Mouse (Mus musculus) MEL (cell line): ENCODE results near the gene Ccn2. TPM values are rescaled to one million over a fixed set of nuclear protein-coding genes. Genes with fewer than 3 reads are reported as not detected.
A peak's percentile ranks its signal among the peaks of the same experiment; 100 is the strongest.

ENCODE experiments used
- DNase-seq: peaks from one replicate; pipeline ENCODE4 v3.0.0; 2011; ENCODE audit warnings: low read depth, low spot score
- H3K27ac ChIP-seq: 2 replicates; pipeline ENCODE4 v1.5.1; 2012; ENCODE audit warnings: low read depth, mild to moderate bottlenecking, control low read depth, low read length, moderate library complexity; ENCODE audit not compliant: control insufficient read depth
- H3K27me3 ChIP-seq, 2 experiments: fragments of 150-350 bp in 1 of 2; sonication (generic) in 1 of 2; 2 replicates each; pipeline ENCODE4 v1.6.1; 2012; ENCODE audit warnings: low read length in 2 of 2, mild to moderate bottlenecking in 2 of 2, improper control_type of control experiment in 1 of 2, moderate library complexity in 1 of 2; ENCODE audit not compliant: insufficient read depth in 2 of 2, control insufficient read depth in 1 of 2
- H3K36me3 ChIP-seq, 2 experiments: 2 replicates each; pipeline ENCODE4 v1.6.1; 2012 to 2014; ENCODE audit warnings: low read length in 2 of 2, improper control_type of control experiment in 1 of 2, inconsistent platforms in 1 of 2, mild to moderate bottlenecking in 1 of 2; ENCODE audit not compliant: insufficient read depth in 2 of 2, control insufficient read depth in 1 of 2
- H3K4me1 ChIP-seq, 2 experiments: fragments of 150-350 bp in 1 of 2; sonication (generic) in 1 of 2; 2 replicates each; pipeline ENCODE4 v1.6.1; 2012; ENCODE audit warnings: low read length in 2 of 2, improper control_type of control experiment in 1 of 2, mild to moderate bottlenecking in 1 of 2; ENCODE audit not compliant: insufficient read depth in 2 of 2, control insufficient read depth in 1 of 2
- H3K4me3 ChIP-seq, 2 experiments: fragments of 150-350 bp in 1 of 2; sonication (generic) in 1 of 2; 2 replicates each; pipeline ENCODE4 v1.5.1; 2012; ENCODE audit warnings: low read depth in 2 of 2, low read length in 2 of 2, mild to moderate bottlenecking in 2 of 2, moderate library complexity in 2 of 2, control low read depth in 1 of 2, improper control_type of control experiment in 1 of 2; ENCODE audit not compliant: control insufficient read depth in 1 of 2, insufficient read depth in 1 of 2
- H3K79me2 ChIP-seq: 2 replicates; pipeline ENCODE4 v1.6.1; 2012; ENCODE audit warnings: mild to moderate bottlenecking, low read length, moderate library complexity; ENCODE audit not compliant: control insufficient read depth, poor library complexity, insufficient read depth
- H3K9ac ChIP-seq: 2 replicates; pipeline ENCODE4 v1.6.1; 2012; ENCODE audit warnings: low read depth, mild to moderate bottlenecking, control low read depth, low read length, moderate library complexity; ENCODE audit not compliant: control insufficient read depth, poor library complexity, severe bottlenecking
- H3K9me3 ChIP-seq: fragments of 150-350 bp; sonication (generic); replicated peaks from 2 replicates; pipeline ENCODE4 v1.6.1; 2012; ENCODE audit warnings: mild to moderate bottlenecking, low read length, improper control_type of control experiment, moderate library complexity; ENCODE audit not compliant: insufficient read depth
- BHLHE40 ChIP-seq: IDR thresholded peaks from 2 replicates; pipeline ENCODE4 v1.6.1; 2012; ENCODE audit warnings: low read depth, mild to moderate bottlenecking, inconsistent platforms, low read length, improper control_type of control experiment, borderline replicate concordance
- CTCF ChIP-seq, 3 experiments: IDR thresholded peaks in 2 of 3; conservative IDR thresholded peaks in 1 of 3; 2 replicates each; pipeline ENCODE4 v1.5.1; 2011 to 2012; ENCODE audit warnings: low read length in 3 of 3, low read depth in 2 of 3, mild to moderate bottlenecking in 2 of 3, improper control_type of control experiment in 1 of 3, inconsistent platforms in 1 of 3, mixed read lengths in 1 of 3, moderate library complexity in 1 of 3; ENCODE audit not compliant: control insufficient read depth in 1 of 3, insufficient read depth in 1 of 3, poor library complexity in 1 of 3, severe bottlenecking in 1 of 3
- ELF1 ChIP-seq: IDR thresholded peaks from 2 replicates; pipeline ENCODE4 v1.6.1; 2014; ENCODE audit warnings: low read depth, mild to moderate bottlenecking, inconsistent platforms, low read length, improper control_type of control experiment, moderate library complexity
- EP300 ChIP-seq, 2 experiments: IDR thresholded peaks; 2 replicates each; pipeline ENCODE4 v1.6.1; 2011; ENCODE audit warnings: improper control_type of control experiment in 2 of 2, low read length in 2 of 2, low read depth in 1 of 2, mild to moderate bottlenecking in 1 of 2
- ETS1 ChIP-seq: IDR thresholded peaks from 2 replicates; pipeline ENCODE4 v1.6.1; 2012; ENCODE audit warnings: low read depth, mild to moderate bottlenecking, inconsistent platforms, low read length, improper control_type of control experiment, moderate library complexity
- GABPA ChIP-seq: IDR thresholded peaks from 2 replicates; pipeline ENCODE4 v1.6.1; 2012; ENCODE audit warnings: low read depth, mild to moderate bottlenecking, inconsistent platforms, low read length, improper control_type of control experiment, moderate library complexity
- HCFC1 ChIP-seq: IDR thresholded peaks from 2 replicates; pipeline ENCODE4 v1.6.1; 2012; ENCODE audit warnings: low read depth, mild to moderate bottlenecking, inconsistent platforms, low read length, improper control_type of control experiment, moderate library complexity
- JUND ChIP-seq: IDR thresholded peaks from 2 replicates; pipeline ENCODE4 v1.6.1; 2011; ENCODE audit warnings: low read depth, mild to moderate bottlenecking, improper control_type of control experiment, low read length
- MAFK ChIP-seq: IDR thresholded peaks from 2 replicates; pipeline ENCODE4 v1.6.1; 2011; ENCODE audit warnings: low read depth, mild to moderate bottlenecking, low read length, improper control_type of control experiment, borderline replicate concordance
- MAX ChIP-seq: IDR thresholded peaks from 2 replicates; pipeline ENCODE4 v1.6.1; 2011; ENCODE audit warnings: low read length, improper control_type of control experiment
- MAZ ChIP-seq: IDR thresholded peaks from 2 replicates; pipeline ENCODE4 v1.6.1; 2012; ENCODE audit warnings: low read depth, mild to moderate bottlenecking, inconsistent platforms, low read length, improper control_type of control experiment
- MXI1 ChIP-seq: IDR thresholded peaks from 2 replicates; pipeline ENCODE4 v1.6.1; 2011; ENCODE audit warnings: mild to moderate bottlenecking, low read depth, low read length, improper control_type of control experiment
- MYB ChIP-seq: IDR thresholded peaks from 2 replicates; pipeline ENCODE4 v1.6.1; 2011; ENCODE audit warnings: mild to moderate bottlenecking, low read depth, low read length, improper control_type of control experiment
- NELFE ChIP-seq: IDR thresholded peaks from 2 replicates; pipeline ENCODE4 v1.6.1; 2011; ENCODE audit warnings: low read depth, low read length, improper control_type of control experiment
- POLR2AphosphoS2 ChIP-seq: IDR thresholded peaks from 2 replicates; pipeline ENCODE4 v1.6.1; 2011; ENCODE audit warnings: low read length, improper control_type of control experiment
- RAD21 ChIP-seq: IDR thresholded peaks from 2 replicates; pipeline ENCODE4 v1.6.1; 2011; ENCODE audit warnings: mild to moderate bottlenecking, low read depth, low read length, improper control_type of control experiment
- SIN3A ChIP-seq: IDR thresholded peaks from 2 replicates; pipeline ENCODE4 v1.6.1; 2012; ENCODE audit warnings: low read length, improper control_type of control experiment, inconsistent platforms
- SMC3 ChIP-seq: IDR thresholded peaks from 2 replicates; pipeline ENCODE4 v1.6.1; 2011; ENCODE audit warnings: low read depth, low read length, improper control_type of control experiment
- TBP ChIP-seq: IDR thresholded peaks from 2 replicates; pipeline ENCODE4 v1.8.0; 2011; ENCODE audit warnings: low read depth, low read length, improper control_type of control experiment
- USF2 ChIP-seq, 2 experiments: IDR thresholded peaks; 2 replicates each; pipeline ENCODE4 v1.6.1; 2011 to 2012; ENCODE audit warnings: improper control_type of control experiment in 2 of 2, low read length in 2 of 2, borderline replicate concordance in 1 of 2, inconsistent platforms in 1 of 2, low read depth in 1 of 2, mild to moderate bottlenecking in 1 of 2; ENCODE audit not compliant: insufficient read depth in 1 of 2
- ZC3H11A ChIP-seq: IDR thresholded peaks from 2 replicates; pipeline ENCODE4 v1.6.1; 2012; ENCODE audit warnings: low read depth, mild to moderate bottlenecking, inconsistent platforms, low read length, improper control_type of control experiment
- polyA plus RNA-seq, 2 experiments: library from polyadenylated mRNA; stranded (reverse) in 1 of 2; unstranded in 1 of 2; fragments of >175 nt in 1 of 2; fragments of >200 nt in 1 of 2; gene quantifications; 2 replicates each; pipeline versions ENCODE4 v1.2.1 to v1.2.4; 2012; ENCODE audit warnings: low replicate concordance in 2 of 2, low read depth in 1 of 2; ENCODE audit not compliant: insufficient read length in 2 of 2, insufficient read depth in 1 of 2, missing spikeins in 1 of 2
- total RNA-seq: library from RNA; depleted of rRNA; stranded (reverse); fragments of 300-350 nt; gene quantifications from 2 replicates; pipeline ENCODE4 v1.2.3, GENCODE M21; 2012

Ccn2 gene
- total and polyA plus RNA-seq, 3 experiments, result not detected

DNA sequence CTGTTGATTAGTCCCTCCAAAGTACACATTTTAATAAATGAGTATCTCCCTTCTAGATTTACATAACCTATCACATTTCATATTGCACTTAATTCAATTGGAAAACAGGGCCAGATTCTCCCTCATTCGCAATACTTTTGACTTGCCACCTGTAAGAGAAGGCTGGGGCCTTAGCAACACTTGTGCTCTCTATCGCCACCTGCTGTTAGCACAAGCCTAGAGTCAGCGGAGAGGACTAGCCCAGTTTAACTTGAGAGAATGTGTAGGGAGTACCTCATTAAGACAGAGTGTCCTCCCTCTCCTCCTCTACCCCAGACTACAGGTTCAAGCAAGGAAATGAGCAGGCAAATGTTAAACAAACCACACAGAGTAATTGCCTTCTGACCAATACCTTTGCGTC is 4.1 kb upstream of the Ccn2 start:
- H3K4me3 ChIP-seq, result no peak overlapping the region
- H3K27ac ChIP-seq, result no peak overlapping the region
- peak; percentile 78 for DNase-seq
- TF ChIP-seq JUND (no peak), ELF1 (no peak), MAFK (no peak), MYB (no peak), RAD21 (peak; percentile 16), HCFC1 (no peak), TBP (no peak), CTCF (IDR thresholded peaks at IDR 0.05 in 2 of 3, conservative IDR thresholded peaks at IDR 0.05 in 1 of 3; ENCODE audit: control insufficient read depth in 1 of 3, insufficient read depth in 1 of 3, low read depth in 2 of 3, low read length in 3 of 3, poor library complexity in 1 of 3, severe bottlenecking in 1 of 3) (peak; percentile 76 to 85 (median 76)), GABPA (no peak), MXI1 (no peak), EP300 (IDR thresholded peaks at IDR 0.05; ENCODE audit: low read depth in 1 of 2, low read length in 2 of 2) (no peak), ZC3H11A (peak; percentile 9; the same call in 1 of the 2 replicates), NELFE (no peak), POLR2AphosphoS2 (no peak), SIN3A (no peak), USF2 (IDR thresholded peaks at IDR 0.05; ENCODE audit: borderline replicate concordance in 1 of 2, insufficient read depth in 1 of 2, low read depth in 1 of 2, low read length in 2 of 2) (no peak), SMC3 (peak; percentile 68), MAZ (no peak)
- H3K36me3 ChIP-seq, result peaks cover 0 to 5% of the 10 kb centered on the region in 2 experiments; a peak in 1 of 4 replicates
- no peaks in the 10 kb centered on the region for H3K79me2 ChIP-seq
- H3K9me3 ChIP-seq, result no peaks in the 10 kb centered on the region
- H3K4me1 ChIP-seq, result peaks cover 3 to 8% of the 10 kb centered on the region in 2 experiments; a peak in 3 of 4 replicates
- H3K9ac ChIP-seq, result no peak overlapping the region
- no peaks in the 10 kb centered on the region for H3K27me3 ChIP-seq

DNA sequence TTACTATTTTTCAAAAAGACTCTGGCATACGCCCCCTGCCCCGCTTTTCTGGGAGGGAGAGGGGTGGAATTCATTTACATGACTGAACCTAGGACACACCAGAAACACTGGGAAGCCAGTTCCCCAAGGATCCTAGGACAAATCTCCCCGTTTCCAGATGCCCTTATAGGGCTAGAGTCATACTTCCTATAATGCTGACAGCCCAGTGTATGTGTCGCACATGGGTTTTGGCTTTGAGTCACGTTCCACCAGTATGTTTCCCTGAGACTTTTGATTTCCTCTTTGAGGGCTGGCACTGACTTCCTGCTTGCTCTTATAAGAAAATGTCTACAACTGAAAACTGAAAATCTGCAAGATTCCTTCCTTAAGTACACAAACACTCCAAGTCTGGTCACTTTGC is 3.5 kb upstream of the Ccn2 start:
- peaks cover 3 to 8% of the 10 kb centered on the region in 2 experiments; a peak in 3 of 4 replicates for H3K4me1 ChIP-seq
- H3K4me3 ChIP-seq, result no peak overlapping the region
- no peaks in the 10 kb centered on the region for H3K9me3 ChIP-seq
- H3K36me3 ChIP-seq, result peaks cover 0 to 5% of the 10 kb centered on the region in 2 experiments; a peak in 1 of 4 replicates
- peak; percentile 38 for DNase-seq
- H3K79me2 ChIP-seq, result no peaks in the 10 kb centered on the region
- H3K27ac ChIP-seq, result no peak overlapping the region
- TF ChIP-seq MAZ, result no peak
- no peak for TF ChIP-seq NELFE
- no peak for TF ChIP-seq USF2 (IDR thresholded peaks at IDR 0.05; ENCODE audit: borderline replicate concordance in 1 of 2, insufficient read depth in 1 of 2, low read depth in 1 of 2, low read length in 2 of 2)
- no peak for TF ChIP-seq ETS1
- no peak; the same call in 1 of the 2 replicates for TF ChIP-seq BHLHE40
- TF ChIP-seq ELF1, result no peak
- TF ChIP-seq ZC3H11A, result no peak
- TF ChIP-seq MAX, result no peak
- no peak overlapping the region for H3K9ac ChIP-seq
- H3K27me3 ChIP-seq, result no peaks in the 10 kb centered on the region
